Mouse (Mus musculus): ENCODE data around the gene Kat7. TPM values are rescaled to one million over a fixed set of nuclear protein-coding genes. Genes with fewer than 3 reads are reported as not detected.

The Kat7 gene
- total RNA-seq, 2 experiments from 2014 or later, result 77.2 to 78.0 TPM

DNA sequence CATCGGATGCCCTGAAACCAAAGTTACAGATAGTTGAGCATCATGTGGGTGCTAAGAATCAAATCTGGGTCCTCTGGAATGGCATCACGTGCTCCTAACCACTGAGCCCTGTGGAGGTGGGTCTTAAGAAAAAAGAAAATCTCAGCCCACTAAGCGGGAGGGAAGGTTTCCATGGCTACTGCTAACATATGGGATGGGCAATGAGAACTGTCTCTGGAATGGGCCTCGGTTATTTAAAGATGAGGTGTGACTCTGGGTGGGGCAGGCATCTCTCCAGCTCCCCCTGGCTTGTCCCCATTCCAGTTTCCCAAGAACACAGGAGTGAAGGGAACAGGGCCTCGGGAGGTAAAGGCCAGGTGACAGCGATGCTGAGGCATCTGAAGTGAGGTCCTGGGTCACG is 64.6 kb downstream of the Kat7 start:
- no peak for ATAC-seq (replicated peaks; ENCODE audit: poor library complexity, severe bottlenecking)

DNA sequence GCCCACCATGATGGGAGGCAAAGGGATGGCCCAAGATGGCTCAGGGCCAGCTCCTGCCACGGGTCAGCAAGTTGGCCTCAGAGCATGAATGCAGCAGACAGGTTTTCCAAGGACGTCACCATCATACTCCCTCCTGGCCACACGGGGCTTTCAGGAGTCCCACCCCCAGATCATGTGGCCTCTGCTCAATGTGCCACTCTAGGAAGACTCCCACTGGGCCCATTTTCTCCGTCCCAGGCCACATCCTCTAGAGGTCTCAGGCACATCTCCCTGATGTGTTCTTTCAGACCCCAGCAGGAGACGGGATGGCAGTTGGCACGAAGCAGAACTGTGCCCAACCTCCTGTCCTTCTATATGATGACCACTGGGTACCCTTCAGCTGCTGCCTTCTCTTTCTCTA is 67.4 kb downstream of the Kat7 start:
- ATAC-seq (replicated peaks; ENCODE audit: poor library complexity, severe bottlenecking), result no peak

DNA sequence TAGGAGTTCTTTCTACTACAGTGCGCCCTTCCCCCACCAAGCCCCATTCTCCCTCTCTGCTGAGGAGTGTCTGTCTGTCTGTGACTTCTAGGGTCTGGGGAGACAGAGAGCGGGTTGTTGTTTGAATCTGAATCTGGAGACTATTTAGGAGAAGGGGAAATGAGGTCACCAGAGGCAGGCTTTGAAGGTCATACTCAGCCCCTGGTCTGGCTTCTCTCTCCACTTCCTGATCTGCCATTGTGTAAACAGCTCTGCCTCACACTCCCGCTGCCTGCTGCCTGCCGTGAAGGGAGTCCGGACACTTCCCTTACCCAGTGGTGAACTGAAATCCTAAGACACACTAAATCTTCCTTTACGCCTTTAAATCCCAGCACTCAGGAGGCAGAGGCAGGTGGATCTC is 71.6 kb downstream of the Kat7 start:
- peak; percentile 72 for ATAC-seq (replicated peaks; ENCODE audit: poor library complexity, severe bottlenecking)

DNA sequence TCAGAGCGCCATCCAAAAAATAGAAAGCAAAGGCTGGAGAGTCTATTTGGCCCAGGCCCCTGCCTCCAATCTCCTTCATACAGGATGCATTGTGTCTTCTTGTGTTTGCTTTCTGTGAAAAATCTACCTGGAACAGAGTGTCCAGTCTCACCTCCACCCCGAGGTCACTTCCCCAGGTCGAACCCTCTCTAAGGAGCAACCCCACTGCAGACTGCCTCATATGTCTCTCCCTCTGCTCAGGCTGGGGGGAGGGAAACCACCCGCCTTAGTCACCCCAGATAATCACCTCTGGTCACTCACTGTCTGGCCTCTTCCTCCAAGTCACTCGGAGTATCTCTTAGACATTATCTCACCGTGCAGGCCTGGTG is 77.7 kb downstream of the Kat7 start:
- no peak for ATAC-seq (replicated peaks; ENCODE audit: poor library complexity, severe bottlenecking)

DNA sequence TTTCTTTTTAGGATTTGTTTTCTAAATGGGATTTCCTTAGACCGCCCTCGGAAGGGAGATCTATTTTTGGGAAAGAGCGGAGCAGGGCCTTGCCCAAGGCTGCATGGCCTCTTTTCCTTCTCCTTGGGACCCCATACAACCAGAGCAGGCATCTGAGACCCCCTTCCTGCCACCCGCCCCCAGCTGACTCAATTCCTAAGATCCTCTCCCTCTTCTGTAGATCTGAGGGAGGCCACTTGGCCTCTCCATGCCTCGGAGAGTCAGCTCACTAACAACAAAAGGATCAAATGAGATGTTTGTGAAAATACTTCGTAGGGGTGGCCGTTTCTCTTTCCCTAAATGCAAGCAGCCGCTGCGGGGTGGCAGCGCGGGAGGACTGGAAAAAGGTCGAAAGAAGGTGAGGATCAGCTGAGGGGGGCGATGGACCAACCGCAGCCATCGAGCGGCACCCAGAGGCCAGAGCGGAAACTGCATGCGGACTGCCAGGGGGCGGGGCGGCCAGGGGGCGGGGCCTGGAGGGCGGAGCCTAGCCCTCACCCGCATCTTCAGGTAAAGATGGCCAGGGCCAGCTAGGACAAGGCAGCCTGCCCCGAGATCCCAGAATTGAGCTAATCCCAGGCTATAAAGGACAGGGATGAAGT is 78.2 kb downstream of the Kat7 start:
- peak; percentile 91 for ATAC-seq (replicated peaks; ENCODE audit: poor library complexity, severe bottlenecking)

DNA sequence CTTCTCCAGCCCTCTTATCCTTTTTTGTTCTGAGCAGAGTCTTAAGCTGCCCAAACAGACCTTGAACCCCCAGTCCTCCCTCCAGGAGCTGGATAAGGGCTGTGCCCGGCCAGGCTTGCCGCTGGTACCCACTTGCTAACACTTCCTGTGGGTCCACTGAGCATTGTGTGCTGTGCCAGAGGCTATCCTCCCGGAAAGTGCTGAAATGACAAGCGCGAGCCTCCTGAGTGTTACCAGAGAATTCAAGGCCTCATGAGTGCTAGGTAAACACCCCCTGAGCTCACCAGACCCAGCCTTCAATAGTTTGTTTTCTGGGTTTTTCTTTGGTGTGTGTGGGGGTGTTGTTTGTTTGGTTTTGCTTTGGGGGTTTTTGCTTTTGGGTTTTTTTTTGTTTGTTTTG is 82.6 kb downstream of the Kat7 start:
- no peak for ATAC-seq (replicated peaks; ENCODE audit: poor library complexity, severe bottlenecking)

DNA sequence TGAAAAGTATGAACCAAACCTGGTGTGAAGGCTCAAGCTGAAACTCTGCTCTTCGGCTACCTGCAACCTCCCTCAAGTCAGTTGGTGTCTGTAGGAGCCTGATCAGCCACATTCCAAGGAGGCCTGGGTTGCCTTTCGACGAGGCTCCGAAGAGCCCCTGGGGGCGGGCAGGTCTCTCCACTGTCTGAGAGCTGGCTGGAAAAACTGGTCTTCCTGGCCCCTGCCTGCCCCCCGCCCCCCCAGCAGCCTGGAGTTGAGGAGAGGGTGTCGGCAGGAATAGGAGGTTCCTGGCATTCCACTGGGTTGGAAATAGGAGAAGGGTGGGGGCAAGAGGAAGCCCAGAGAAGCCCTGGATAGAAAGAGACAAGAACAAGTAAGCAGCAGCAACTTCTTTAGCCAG is 84.6 kb downstream of the Kat7 start:
- no peak for ATAC-seq (replicated peaks; ENCODE audit: poor library complexity, severe bottlenecking)

Other genes with a start within 250 kb of the Kat7 start
- not detected in 2 replicates for gene Itga3, start 233.4 kb downstream of the Kat7 start, total RNA-seq (2014; fragmentation: Nextera tagmentation)
- not detected in 2 replicates for gene Itga3, start 233.4 kb downstream of the Kat7 start, total RNA-seq (2017)
- gene Dlx3, start 190.1 kb downstream of the Kat7 start, total RNA-seq (2014; fragmentation: Nextera tagmentation), result not detected in 2 replicates
- not detected in 2 replicates for gene Dlx3, start 190.1 kb downstream of the Kat7 start, total RNA-seq (2017)
- gene Dlx4, start 164.0 kb downstream of the Kat7 start, total RNA-seq (2014; fragmentation: Nextera tagmentation), result not detected in 2 replicates
- gene Dlx4, start 164.0 kb downstream of the Kat7 start, total RNA-seq (2017), result not detected in 2 replicates
- not detected in 2 replicates for gene Tac4, start 48.7 kb downstream of the Kat7 start, total RNA-seq (2014; fragmentation: Nextera tagmentation)
- gene Tac4, start 48.7 kb downstream of the Kat7 start, total RNA-seq (2017), result not detected in 2 replicates
- gene Fam117a, start 26.8 kb upstream of the Kat7 start, total RNA-seq (2014; fragmentation: Nextera tagmentation), result 127 and 147 TPM in 2 replicates
- 90.2 and 90.8 TPM in 2 replicates for gene Fam117a, start 26.8 kb upstream of the Kat7 start, total RNA-seq (2017)
- gene Slc35b1, start 74.4 kb upstream of the Kat7 start, total RNA-seq (2014; fragmentation: Nextera tagmentation), result 66.6 and 71.2 TPM in 2 replicates
- gene Slc35b1, start 74.4 kb upstream of the Kat7 start, total RNA-seq (2017), result 82.3 and 85.1 TPM in 2 replicates
- 80.9 and 94.8 TPM in 2 replicates for gene Spop, start 103.8 kb upstream of the Kat7 start, total RNA-seq (2014; fragmentation: Nextera tagmentation)
- gene Spop, start 103.8 kb upstream of the Kat7 start, total RNA-seq (2017), result 65.8 and 70.6 TPM in 2 replicates
- gene Nxph3, start 204.3 kb upstream of the Kat7 start, total RNA-seq (2014; fragmentation: Nextera tagmentation), result not detected in 2 replicates
- gene Nxph3, start 204.3 kb upstream of the Kat7 start, total RNA-seq (2017), result not detected in 2 replicates

All from granulocyte monocyte progenitor cell, adult 5-6 weeks (primary cell).